Comparison of ENCODE assay signal across 7 mouse cellular contexts in the genomic region with DNA sequence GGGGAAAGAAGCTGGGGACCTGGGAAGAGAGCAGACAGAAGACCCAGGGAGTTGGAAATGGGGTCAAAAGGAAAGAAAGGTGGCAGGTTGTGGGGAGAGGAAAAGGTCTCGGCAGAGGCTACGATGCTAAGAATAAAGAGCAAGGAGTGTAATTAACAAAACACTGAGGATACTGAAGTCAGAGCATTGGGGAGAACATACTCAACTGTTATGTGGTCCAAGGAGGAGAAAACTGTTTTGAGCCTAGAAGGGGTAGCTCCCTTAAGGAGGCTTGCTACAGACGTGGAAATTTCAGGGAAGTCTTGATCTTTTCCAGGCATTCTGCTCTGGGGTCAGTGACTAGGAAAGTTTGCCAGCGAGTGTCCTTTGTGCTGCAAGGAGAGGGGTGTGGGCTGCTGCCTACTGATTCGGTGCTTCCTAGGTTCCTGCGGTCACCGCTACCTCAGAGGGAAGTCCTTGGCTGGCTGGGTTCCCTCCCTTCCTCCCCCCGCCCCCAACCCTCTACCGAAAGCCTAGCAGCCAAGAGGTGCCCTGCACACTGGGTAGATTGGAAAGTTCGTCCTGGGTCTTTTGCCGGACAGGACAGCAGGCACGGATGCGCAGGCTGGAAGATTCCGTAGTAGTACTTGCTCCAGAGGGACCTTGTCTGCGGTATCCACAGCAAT. TPM values are rescaled to one million over a fixed set of nuclear protein-coding genes. Genes with fewer than 3 reads are reported as not detected.
DNase-seq lines count a peak whose midpoint lies in the region; ATAC-seq lines count a peak whose summit lies in the region.

No protein-coding gene starts in this region.

- H3K27ac ChIP-seq in hindbrain, embryonic 13.5 days: peak overlapping the region; percentile 94
- H3K27ac ChIP-seq in midbrain, embryonic 16.5 days (ENCODE audit: low read length): peak overlapping the region; percentile 94

- DNase-seq in right cerebral cortex, postnatal 10 days (ENCODE audit: low spot score in 2 of 2): peak; percentile 29 to 34
- DNase-seq in right cerebral cortex, adult 18-20 months: no peak
- peak; percentile 35 to 36 for DNase-seq in cerebellum, postnatal 36 days
- no peak for DNase-seq in layer of hippocampus, adult 11-12 months (ENCODE audit: low spot score)
- DNase-seq in ovary, postnatal 10 days (ENCODE audit: low spot score): no peak

- peak overlapping the region; percentile 89 for H3K4me3 ChIP-seq in hindbrain, embryonic 13.5 days
- H3K4me3 ChIP-seq in midbrain, embryonic 16.5 days (ENCODE audit: low read depth, low read length): peak overlapping the region; percentile 78

- no peaks in the 10 kb centered on the region for H3K36me3 ChIP-seq in hindbrain, embryonic 13.5 days
- no peaks in the 10 kb centered on the region for H3K36me3 ChIP-seq in midbrain, embryonic 16.5 days (ENCODE audit: control insufficient read depth, insufficient read depth, low read length)

- H3K9me3 ChIP-seq in hindbrain, embryonic 13.5 days: no peaks in the 10 kb centered on the region
- H3K9me3 ChIP-seq in midbrain, embryonic 16.5 days (replicated peaks; ENCODE audit: control insufficient read depth, low read length, poor library complexity, severe bottlenecking): no peaks in the 10 kb centered on the region

- H3K9ac ChIP-seq in hindbrain, embryonic 13.5 days: peak overlapping the region; percentile 97
- H3K9ac ChIP-seq in midbrain, embryonic 16.5 days (ENCODE audit: low read depth, low read length): peak overlapping the region; percentile 95

- peaks cover 37% of the 10 kb centered on the region for H3K4me1 ChIP-seq in hindbrain, embryonic 13.5 days (replicated peaks)
- peaks cover 32% of the 10 kb centered on the region for H3K4me1 ChIP-seq in midbrain, embryonic 16.5 days (ENCODE audit: control insufficient read depth, insufficient read depth, low read length)

- peak overlapping the region; percentile 62 for H3K4me2 ChIP-seq in hindbrain, embryonic 13.5 days
- H3K4me2 ChIP-seq in midbrain, embryonic 16.5 days (ENCODE audit: low read length): peak overlapping the region; percentile 70

- under 1% methylated on average over 15 of the region's 15 CpGs for WGBS in hindbrain, embryonic 13.5 days
- WGBS in midbrain, embryonic 16.5 days: under 1% methylated on average over 15 of the region's 15 CpGs

- no peaks in the 10 kb centered on the region for H3K27me3 ChIP-seq in hindbrain, embryonic 13.5 days
- no peaks in the 10 kb centered on the region for H3K27me3 ChIP-seq in midbrain, embryonic 16.5 days (ENCODE audit: control insufficient read depth, insufficient read depth, low read depth, low read length)

- peak; percentile 7; the same call in 1 of the 2 replicates for ATAC-seq in hindbrain, embryonic 13.5 days (ENCODE audit: low FRiP score)
- peak; percentile 11 for ATAC-seq in midbrain, embryonic 16.5 days

RNA-seq across cellular contexts. Expression of gene Lrrn1, which starts 1.2 kb away (rescaled TPM):
- 94.8 and 97.1 TPM in 2 replicates for polyA plus RNA-seq in hindbrain, embryonic 13.5 days (2015; fragmentation: Nextera tagmentation; extraction: Ambion mirVana)
- 60.1 and 67.0 TPM in 2 replicates for polyA plus RNA-seq in midbrain, embryonic 16.5 days (2015; fragmentation: Nextera tagmentation; extraction: Ambion mirVana)

Comparison
In these comparisons a context has a peak if more than half of its experiments do, and no peak if none do; other contexts are left out.
1. DNase-seq: peak in right cerebral cortex, postnatal 10 days (2 of 2) and cerebellum, postnatal 36 days (2 of 2); none in right cerebral cortex, adult 18-20 months (single experiment), layer of hippocampus, adult 11-12 months (single experiment) and ovary, postnatal 10 days (single experiment).